Mouse (Mus musculus): Measurements from ENCODE around the gene Palld.

DNA sequence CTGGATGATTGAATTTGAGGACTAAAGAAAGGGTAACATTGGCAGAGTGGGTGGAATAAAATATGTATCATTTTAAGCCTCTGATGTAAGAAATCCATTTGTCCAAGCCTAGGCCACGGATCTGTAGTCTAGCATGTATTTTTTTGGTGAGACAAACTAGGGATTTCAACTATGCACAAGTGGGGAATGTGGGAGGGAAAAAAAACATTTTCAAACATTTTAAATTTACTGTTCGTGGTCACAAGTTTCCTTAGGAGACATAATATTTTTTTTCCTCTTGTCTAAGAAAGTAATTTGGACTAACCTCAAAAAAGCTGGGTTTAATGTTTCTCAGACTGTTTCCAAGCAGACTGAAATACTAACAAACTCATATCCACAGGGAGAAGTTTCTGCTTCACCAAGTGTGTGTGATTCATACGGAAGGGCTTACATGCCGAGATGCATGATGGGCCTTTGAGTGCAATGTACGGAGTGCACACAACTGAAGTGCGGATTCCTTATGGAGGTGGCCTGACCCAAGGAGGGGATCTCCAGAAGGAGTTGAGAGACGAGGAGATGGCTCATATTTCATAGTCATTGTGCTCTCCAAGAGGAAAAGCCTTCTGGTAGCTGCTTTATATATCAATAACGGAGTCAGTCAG is 256.2 kb downstream of the Palld start:
- TF ChIP-seq CTCF (IDR thresholded peaks at IDR 0.05; ENCODE audit: low read depth, low read length) (no peak), POLR2A (IDR thresholded peaks at IDR 0.05; ENCODE audit: insufficient read depth, low read length) (no peak), EP300 (IDR thresholded peaks at IDR 0.05; ENCODE audit: insufficient read depth, low read depth, low read length) (no peak)

Measured in ES-Bruce4 (cell line).